Mouse (Mus musculus) megakaryocyte-erythroid progenitor cell, adult 5-6 weeks (primary cell): Measurements from ENCODE around the gene Rabgap1l. TPM values are rescaled to one million over a fixed set of nuclear protein-coding genes. Genes with fewer than 3 reads are reported as not detected.

Source experiments
- total RNA-seq, 2 experiments: library from RNA; stranded (forward) in 1 of 2; stranded (reverse) in 1 of 2; fragments of 200-1000, 215-1000 nt in 1 of 2; fragments of >200 nt in 1 of 2; fragmentation: Nextera tagmentation in 1 of 2; gene quantifications; 2 replicates each; pipeline ENCODE4 v1.2.3; 2014 to 2017

Gene Rabgap1l
- total RNA-seq, 2 experiments from 2014 or later = 124 to 256 TPM

Other genes with a start within 250 kb of the Rabgap1l start
- 31.5 and 34.3 TPM in 2 replicates for gene Rc3h1, start 113.2 kb upstream of the Rabgap1l start, total RNA-seq (2014; fragmentation: Nextera tagmentation)
- gene Rc3h1, start 113.2 kb upstream of the Rabgap1l start, total RNA-seq (2017) = 18.6 and 28.3 TPM in 2 replicates
- gene Serpinc1, start 185.4 kb upstream of the Rabgap1l start, total RNA-seq (2014; fragmentation: Nextera tagmentation) = 0.35 and 0.42 TPM in 2 replicates
- 1.1 TPM in 1 of 2 replicates, not detected in the other for gene Serpinc1, start 185.4 kb upstream of the Rabgap1l start, total RNA-seq (2017)
- 5.4 and 11.5 TPM in 2 replicates for gene Zbtb37, start 241.6 kb upstream of the Rabgap1l start, total RNA-seq (2014; fragmentation: Nextera tagmentation)
- gene Zbtb37, start 241.6 kb upstream of the Rabgap1l start, total RNA-seq (2017) = 7.5 and 8.3 TPM in 2 replicates